Mouse (Mus musculus) testis, adult 2 months (tissue): ENCODE measurements at regions not wholly inside any gene's neighbourhood (a gene's known extent, or its start where the extent isn't known, plus 50 kb on each side); places are given as distances from the start of the nearest gene placed in this dataset.

Experiments used
- CTCF ChIP-seq: fragments of 200-500 bp; IDR thresholded peaks from 2 replicates; pipeline ENCODE4 v1.5.1; 2012; ENCODE audit warnings: low read depth, mild to moderate bottlenecking, inconsistent platforms, low read length, moderate library complexity; ENCODE audit not compliant: control insufficient read depth, insufficient read depth, insufficient replicate concordance
- POLR2A ChIP-seq: fragments of 200-500 bp; IDR thresholded peaks from 2 replicates; pipeline ENCODE4 v1.6.1; 2012; ENCODE audit warnings: low read depth, mild to moderate bottlenecking, inconsistent platforms, low read length, moderate library complexity; ENCODE audit not compliant: control insufficient read depth

DNA sequence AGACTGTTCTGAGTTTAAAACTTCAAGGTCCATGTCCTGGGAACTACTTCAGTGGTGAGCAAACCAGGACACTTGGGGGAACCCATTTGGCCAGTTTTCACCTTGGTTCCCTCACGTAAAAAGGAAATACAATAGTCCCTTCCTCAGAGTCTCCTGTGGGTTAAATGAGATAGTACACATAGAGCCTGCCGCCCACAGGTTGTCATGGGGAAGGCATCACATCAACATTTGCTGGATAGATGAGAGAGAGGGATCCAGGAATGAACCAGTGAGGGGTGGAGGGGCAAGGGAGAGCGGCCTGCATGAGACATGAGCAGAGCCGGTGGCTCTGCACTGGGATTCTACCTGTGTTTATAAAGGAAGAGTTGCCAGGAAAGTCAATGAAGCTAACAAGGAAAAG lies 201.5 kb downstream of the Pten start:
- TF ChIP-seq POLR2A (no peak), CTCF (no peak)
